ENCODE assay signal across 40 mouse cellular contexts in the genomic region with DNA sequence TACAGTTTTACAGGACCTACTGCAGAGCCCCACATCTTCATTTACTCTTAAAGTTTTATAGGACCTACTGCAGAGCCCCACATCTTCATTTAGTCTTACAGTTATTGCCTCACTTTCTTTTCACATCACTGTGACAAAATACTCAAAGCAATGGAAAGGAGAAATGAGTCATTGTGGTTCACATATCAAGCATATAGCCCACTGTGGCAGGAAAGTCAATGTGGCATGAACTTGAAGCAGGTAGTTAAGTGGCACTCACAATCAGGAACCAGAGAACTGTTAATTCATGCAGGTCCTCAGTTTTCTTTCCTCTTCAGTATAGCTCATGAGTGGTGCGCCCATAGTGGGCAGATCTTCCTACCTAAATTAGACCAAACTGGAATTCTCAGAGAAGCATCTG. TPM values are rescaled to one million over a fixed set of nuclear protein-coding genes. Genes with fewer than 3 reads are reported as not detected.
"Had no signal": no experiment of that assay in that cellular context is flagged by ENCODE, and none has a peak within 500 bp of the region (broad histone marks: within the 10 kb centered on the region; RNA-seq: fewer than 3 reads in every experiment).

No protein-coding gene starts in this region.

- H3K9ac ChIP-seq: heart, embryonic 13.5 days; heart, embryonic 15.5 days; hindbrain, embryonic 14.5 days; intestine, embryonic 15.5 days; limb, embryonic 13.5 days; limb, embryonic 15.5 days; liver, embryonic 12.5 days; liver, embryonic 14.5 days had no signal

- H3K4me1 ChIP-seq: heart, embryonic 13.5 days; heart, embryonic 15.5 days; intestine, embryonic 15.5 days; limb, embryonic 13.5 days; limb, embryonic 15.5 days; liver, embryonic 12.5 days had no signal

- H3K27ac ChIP-seq: gastrocnemius, adult 2 months; heart, adult 2 months; heart, embryonic 13.5 days; heart, embryonic 15.5 days; hindbrain, embryonic 14.5 days; intestine, embryonic 15.5 days; layer of hippocampus, adult 2 months; limb, embryonic 13.5 days; limb, embryonic 15.5 days; liver, embryonic 12.5 days; liver, embryonic 14.5 days had no signal

- H3K4me3 ChIP-seq: gastrocnemius, adult 2 months; heart, adult 2 months; heart, embryonic 13.5 days; heart, embryonic 15.5 days; intestine, embryonic 15.5 days; layer of hippocampus, adult 2 months; limb, embryonic 13.5 days; limb, embryonic 15.5 days; liver, embryonic 12.5 days had no signal

- H3K4me2 ChIP-seq: heart, embryonic 11.5 days; heart, embryonic 13.5 days; heart, embryonic 15.5 days; hindbrain, embryonic 14.5 days; intestine, embryonic 15.5 days; limb, embryonic 13.5 days; limb, embryonic 15.5 days; liver, embryonic 12.5 days had no signal

- ATAC-seq: hindbrain, embryonic 16.5 days; inflammation-experienced regulatory T-cells, adult 6 months; intestine, embryonic 15.5 days; intestine, postnatal 0 days; liver, embryonic 12.5 days had no signal

- H3K36me3 ChIP-seq: heart, embryonic 13.5 days; heart, embryonic 15.5 days; intestine, embryonic 15.5 days; limb, embryonic 13.5 days; limb, embryonic 15.5 days; liver, embryonic 12.5 days had no signal

- H3K27me3 ChIP-seq: heart, embryonic 13.5 days; heart, embryonic 15.5 days; intestine, embryonic 15.5 days; limb, embryonic 13.5 days; limb, embryonic 15.5 days; liver, embryonic 12.5 days had no signal

- H3K9me3 ChIP-seq: heart, embryonic 13.5 days; heart, embryonic 15.5 days; intestine, embryonic 15.5 days; limb, embryonic 13.5 days; limb, embryonic 15.5 days; liver, embryonic 12.5 days had no signal

- DNase-seq: gastrocnemius, adult 2 months; gastrocnemius, postnatal 10 days; gastrocnemius, postnatal 25 days; heart, adult 11 months; heart, adult 2 months; heart, postnatal 14 days; heart, postnatal 36 days; kidney, adult 18-20 months; kidney, adult 8-10 months; kidney, postnatal 10 days; kidney, postnatal 25 days; kidney, postnatal 4 days; layer of hippocampus, postnatal 36 days; left cerebral cortex, postnatal 4 days had no signal

RNA-seq across cellular contexts. Expression of a gene that starts 43.5 kb away (rescaled TPM):
- polyA plus RNA-seq: inflammation-experienced regulatory T-cells, adult 6 months had no signal

RNA-seq across cellular contexts. Expression of a gene that starts 53.6 kb away (rescaled TPM):
- total RNA-seq: gastrocnemius, adult 2 months; gastrocnemius, postnatal 10 days; gastrocnemius, postnatal 25 days; gastrocnemius, postnatal 4 days; heart, adult 2 months; heart, postnatal 14 days; heart, postnatal 36 days; layer of hippocampus, adult 2 months; layer of hippocampus, postnatal 10 days; layer of hippocampus, postnatal 36 days; left cerebral cortex, adult 18-20 months; left cerebral cortex, adult 8-10 months; left cerebral cortex, postnatal 10 days; left cerebral cortex, postnatal 25 days; left cerebral cortex, postnatal 4 days had no signal
- polyA plus RNA-seq: frontal cortex, adult 2 months; heart, adult 2 months; heart, embryonic 11.5 days; heart, embryonic 13.5 days; heart, embryonic 15.5 days; heart, postnatal 0 days; hindbrain, embryonic 11.5 days; hindbrain, embryonic 14.5 days; hindbrain, embryonic 16.5 days; inflammation-experienced regulatory T-cells, adult 6 months; intestine, embryonic 15.5 days; intestine, postnatal 0 days; kidney, embryonic 14.5 days; kidney, embryonic 16.5 days; limb, embryonic 11.5 days; limb, embryonic 13.5 days; limb, embryonic 15.5 days; liver, adult 2 months had no signal

RNA-seq across cellular contexts. Expression of a gene that starts 58.5 kb away (rescaled TPM):
- total RNA-seq: layer of hippocampus, adult 2 months; layer of hippocampus, postnatal 36 days; left cerebral cortex, adult 18-20 months; left cerebral cortex, postnatal 25 days; left cerebral cortex, postnatal 4 days had no signal
- polyA plus RNA-seq: inflammation-experienced regulatory T-cells, adult 6 months had no signal
